Mouse (Mus musculus) kidney, postnatal 4 days (tissue): ENCODE measurements at regions not wholly inside any gene's neighbourhood (a gene's known extent, or its start where the extent isn't known, plus 50 kb on each side); places are given as distances from the start of the nearest gene placed in this dataset.
A peak's percentile ranks its signal among the peaks of the same experiment; 100 is the strongest.

ENCODE experiments used
- DNase-seq, 2 experiments: peaks; one replicate each; pipeline ENCODE4 v3.0.0; 2021; ENCODE audit warnings: mixed read lengths in 2 of 2

DNA sequence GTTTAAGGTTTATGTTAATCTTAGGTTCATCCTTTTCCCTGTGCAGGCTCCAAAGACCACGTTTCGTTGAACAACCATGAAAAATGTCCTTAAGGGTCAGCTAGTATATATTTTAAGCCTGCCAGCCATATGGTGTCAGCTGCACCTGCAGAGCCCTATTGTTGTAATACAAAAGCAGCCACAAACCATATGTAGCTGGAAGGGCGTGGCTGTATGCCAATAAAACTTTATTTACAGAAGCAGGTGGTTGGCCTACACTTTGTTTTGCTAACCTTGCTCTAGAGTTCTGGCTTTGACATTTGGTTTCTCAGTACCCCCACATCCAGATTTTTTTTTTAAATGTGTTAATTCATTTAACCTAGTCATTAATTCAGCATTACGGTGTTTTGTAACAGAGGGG, 711.1 kb upstream of the Car8 start:
- no peak for DNase-seq

- DNase-seq: no peak
These were observed 710.7 kb upstream of the Car8 start for GRCm38 (mm10) chr4:8949537-8949936.

DNA sequence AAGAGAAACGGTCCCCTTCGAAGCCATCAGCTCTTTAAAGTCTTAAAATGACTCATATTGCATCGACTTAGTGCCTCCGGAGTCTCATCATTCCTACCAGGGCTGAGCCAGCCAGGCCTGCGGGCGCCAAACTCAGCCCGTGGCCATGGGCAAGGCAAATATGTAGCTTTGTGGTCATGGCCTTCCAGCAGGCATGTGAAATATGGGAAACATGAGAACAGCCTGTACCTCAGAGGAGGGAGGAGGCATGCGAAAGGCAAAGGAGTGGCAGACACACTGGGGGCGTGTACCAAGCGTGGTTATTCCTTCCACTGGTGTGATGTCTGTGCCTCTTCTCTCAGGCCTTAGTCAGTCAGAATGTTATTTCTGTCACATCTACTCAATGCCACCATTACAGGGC, 706.3 kb upstream of the Car8 start:
- no peak for DNase-seq

- no peak for DNase-seq
These were observed 704.2 kb upstream of the Car8 start for GRCm38 (mm10) chr4:8943080-8943479.

DNA sequence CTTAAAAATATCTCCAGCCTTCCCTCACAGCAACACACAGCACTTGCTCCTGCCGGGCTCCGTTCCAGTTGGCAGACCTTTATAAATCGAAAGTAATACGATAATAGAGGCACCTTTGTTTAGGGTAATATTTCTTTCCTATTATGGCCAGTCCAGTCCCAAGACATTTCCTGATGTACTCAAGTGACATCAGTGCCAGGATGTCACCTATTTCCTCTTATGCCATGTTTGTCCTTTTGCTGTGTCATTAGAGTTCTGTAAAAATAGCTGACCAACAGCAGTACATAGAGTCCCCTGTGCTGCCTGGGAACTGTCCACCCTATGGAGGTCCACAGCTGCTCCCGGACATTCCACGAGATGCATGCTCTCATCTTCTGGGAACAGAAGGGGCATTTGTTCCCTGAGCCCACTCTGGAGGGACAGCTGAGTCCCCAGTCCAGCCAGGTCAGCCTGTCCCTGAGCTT, 700.1 kb upstream of the Car8 start:
- DNase-seq: peak in 1 of 2 experiments; percentile 39

GRCm38 (mm10) chr4:8935899-8936298, 697.1 kb upstream of the Car8 start:
- DNase-seq: no peak

GRCm38 (mm10) chr4:8934541-8934940, 695.7 kb upstream of the Car8 start:
- DNase-seq: no peak

GRCm38 (mm10) chr4:8929346-8929745, 690.5 kb upstream of the Car8 start:
- no peak for DNase-seq

GRCm38 (mm10) chr4:8928551-8929305, 689.9 kb upstream of the Car8 start:
- no peak for DNase-seq

DNA sequence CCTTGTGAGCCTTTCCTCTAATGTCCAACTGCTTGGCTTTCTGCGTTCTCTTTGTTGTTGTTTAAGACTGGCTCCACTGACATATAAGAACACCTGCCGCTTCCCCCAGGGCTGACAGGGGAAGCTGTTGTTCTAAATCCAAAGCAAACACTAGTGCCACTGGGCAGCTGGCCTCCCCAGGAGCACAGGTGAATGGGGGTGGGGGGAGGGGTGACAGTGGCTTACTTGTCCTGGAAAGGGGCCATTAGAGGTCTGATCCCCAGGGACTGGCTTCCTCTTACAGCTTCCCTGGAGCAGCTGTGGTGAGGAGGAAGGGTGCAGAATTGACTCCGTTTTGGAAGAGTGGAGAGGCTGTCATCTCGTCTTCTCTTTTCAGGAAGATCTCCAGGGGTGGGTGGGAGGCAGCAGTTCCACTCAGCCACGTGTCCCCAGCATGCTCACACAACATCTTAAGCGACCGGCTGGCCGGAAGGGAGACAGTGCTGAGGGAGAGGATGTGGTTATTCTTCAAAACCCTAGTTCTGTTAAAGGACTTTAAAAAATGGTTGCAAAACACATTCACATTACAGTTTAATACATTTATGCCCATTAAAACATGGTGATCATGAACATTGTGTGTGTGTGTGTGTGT, 688.5 kb upstream of the Car8 start:
- no peak for DNase-seq

DNA sequence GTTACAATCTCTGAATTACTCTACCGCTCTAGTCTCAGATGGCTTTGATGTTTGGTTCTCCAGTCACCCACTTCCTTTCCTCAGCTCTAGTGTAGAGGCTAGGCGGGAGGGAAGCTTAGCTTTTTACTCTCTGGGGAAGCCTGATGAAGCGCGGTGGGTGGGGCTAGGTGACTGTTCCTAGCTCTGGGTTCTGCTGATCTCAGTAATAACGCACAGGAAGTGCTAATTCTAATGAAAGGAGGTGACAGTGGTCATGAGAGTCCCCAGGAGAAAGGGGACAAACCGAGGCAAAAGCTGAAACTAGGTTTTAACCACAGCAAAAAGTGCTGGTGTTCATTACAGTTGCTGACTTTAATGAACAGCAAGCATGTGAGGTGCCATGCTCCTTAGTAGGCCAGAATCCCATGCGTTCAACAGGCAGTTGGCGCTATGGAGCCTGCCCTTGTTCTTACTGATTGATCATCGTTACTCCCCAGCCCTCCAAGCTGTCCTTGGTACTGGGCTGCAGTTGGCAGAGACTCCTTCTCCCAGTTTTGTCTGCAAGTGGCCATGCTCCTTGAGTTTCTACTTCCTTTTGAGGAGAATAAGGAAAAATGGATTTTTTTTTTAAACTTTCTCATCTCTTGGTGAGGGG, 687.9 kb upstream of the Car8 start:
- no peak for DNase-seq

GRCm38 (mm10) chr4:8922695-8923363, 684.0 kb upstream of the Car8 start:
- DNase-seq: peak; percentile 13 to 18

DNA sequence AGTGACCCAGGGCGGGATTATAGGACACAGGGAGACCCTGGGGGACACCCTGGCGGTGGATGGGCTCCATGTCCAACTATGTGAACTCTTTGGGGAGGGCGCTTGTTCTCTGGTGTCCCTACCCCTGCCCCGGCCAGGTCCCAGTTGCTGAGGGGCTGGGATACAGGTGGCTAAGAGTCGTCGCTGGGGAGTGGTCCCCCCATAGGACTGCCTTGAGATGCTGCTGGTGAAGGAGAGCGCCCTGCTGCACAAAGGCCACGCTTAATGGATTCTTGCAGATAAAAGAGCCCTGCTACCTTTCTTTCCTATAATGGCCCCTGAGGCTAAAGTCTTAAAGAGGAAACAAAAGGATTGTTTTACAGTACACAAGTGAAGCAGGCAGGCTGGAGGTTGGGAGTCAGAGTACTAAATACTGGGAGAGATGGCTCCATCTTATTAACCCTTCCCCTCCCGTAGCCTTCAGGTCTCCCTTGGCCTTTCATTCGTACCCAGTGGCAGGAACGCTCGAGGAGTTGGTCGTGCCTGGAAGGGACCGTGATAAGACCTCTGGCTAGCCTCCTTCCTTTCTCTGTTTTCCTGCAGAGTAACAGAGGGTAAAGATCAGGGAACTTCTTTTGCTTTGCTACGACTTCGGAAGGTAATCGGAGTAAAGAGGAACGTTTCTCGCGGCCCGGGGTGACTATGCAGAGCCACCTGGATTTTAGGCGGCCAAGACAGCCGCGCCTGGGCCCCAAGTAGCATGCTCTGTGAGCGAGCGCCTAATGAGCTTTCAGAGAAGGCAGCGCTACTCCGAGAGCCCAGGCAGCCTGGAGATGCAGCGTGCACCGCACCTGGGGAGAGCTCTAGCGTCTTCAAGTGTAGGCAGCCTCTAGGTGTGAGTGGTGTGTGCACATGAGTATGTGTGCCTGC, 682.9 kb upstream of the Car8 start:
- DNase-seq: peak; percentile 22 to 42

- no peak for DNase-seq
These were observed 681.5 kb upstream of the Car8 start for GRCm38 (mm10) chr4:8920306-8920705.

GRCm38 (mm10) chr4:8919366-8919984, 680.6 kb upstream of the Car8 start:
- no peak for DNase-seq
